Mouse (Mus musculus) liver (tissue): ENCODE measurements around the gene Bivm.

Source experiments
- DNase-seq: peaks from one replicate; pipeline ENCODE4 v3.0.0-alpha.2; 2020; ENCODE audit warnings: mixed read lengths

The Bivm gene

GRCm38 (mm10) chr1:44118239-44119054 is at the start of gene Bivm, which contains the start of gene Kdelc1:
Bivm (plus strand) TSS chr1:44118957.
Kdelc1 (minus strand) TSS chr1:44118808.
- DNase-seq: peak; percentile 88

- peak; percentile 85 for DNase-seq
Measured at GRCm38 (mm10) chr1:44101448-44102225, 17.1 kb upstream of the Bivm start.

- DNase-seq: peak; percentile 97
Measured at GRCm38 (mm10) chr1:44102259-44102717, 16.5 kb upstream of the Bivm start, which contains the start of gene Tex30. Tex30 (minus strand) TSS chr1:44102441.

GRCm38 (mm10) chr1:44102939-44103338 is 15.8 kb upstream of the Bivm start:
- no peak for DNase-seq

GRCm38 (mm10) chr1:44117571-44117970 is 1.2 kb upstream of the Bivm start:
- no peak for DNase-seq

- peak; percentile 82 for DNase-seq
Measured at GRCm38 (mm10) chr1:44119201-44120073, 680 bp downstream of the Bivm start.

- no peak for DNase-seq
Measured at GRCm38 (mm10) chr1:44120074-44120406, 1.3 kb downstream of the Bivm start.

- no peak for DNase-seq
Measured at GRCm38 (mm10) chr1:44122256-44122655, 3.5 kb downstream of the Bivm start.

- no peak for DNase-seq
Measured at GRCm38 (mm10) chr1:44125590-44125989, 6.8 kb downstream of the Bivm start.

- DNase-seq: no peak
Measured at GRCm38 (mm10) chr1:44129929-44130581, 11.3 kb downstream of the Bivm start.

- no peak for DNase-seq
Measured at GRCm38 (mm10) chr1:44140232-44140631, 21.5 kb downstream of the Bivm start.

- DNase-seq: no peak
Measured at GRCm38 (mm10) chr1:44142747-44143146, 24.0 kb downstream of the Bivm start.

- peak; percentile 88 for DNase-seq
Measured at GRCm38 (mm10) chr1:44147563-44148381, 29.0 kb downstream of the Bivm start, which contains the start of gene Ercc5. Ercc5 (plus strand) TSS chr1:44147744.

GRCm38 (mm10) chr1:44148706-44149105 is 29.9 kb downstream of the Bivm start:
- DNase-seq: no peak

GRCm38 (mm10) chr1:44155287-44155686 is 36.5 kb downstream of the Bivm start:
- DNase-seq: no peak

- no peak for DNase-seq
Measured at GRCm38 (mm10) chr1:44158317-44158716, 39.6 kb downstream of the Bivm start.

- DNase-seq: no peak
Measured at GRCm38 (mm10) chr1:44161818-44162217, 43.1 kb downstream of the Bivm start.

GRCm38 (mm10) chr1:44162389-44162788 is 43.6 kb downstream of the Bivm start:
- DNase-seq: no peak

GRCm38 (mm10) chr1:44167859-44168383 is 49.2 kb downstream of the Bivm start:
- no peak for DNase-seq

- no peak for DNase-seq
Measured at GRCm38 (mm10) chr1:44172656-44173055, 53.9 kb downstream of the Bivm start.

- DNase-seq: no peak
Measured at GRCm38 (mm10) chr1:44173903-44174302, 55.1 kb downstream of the Bivm start.
